17 mouse cellular contexts compared by ENCODE assay signal in the genomic region with DNA sequence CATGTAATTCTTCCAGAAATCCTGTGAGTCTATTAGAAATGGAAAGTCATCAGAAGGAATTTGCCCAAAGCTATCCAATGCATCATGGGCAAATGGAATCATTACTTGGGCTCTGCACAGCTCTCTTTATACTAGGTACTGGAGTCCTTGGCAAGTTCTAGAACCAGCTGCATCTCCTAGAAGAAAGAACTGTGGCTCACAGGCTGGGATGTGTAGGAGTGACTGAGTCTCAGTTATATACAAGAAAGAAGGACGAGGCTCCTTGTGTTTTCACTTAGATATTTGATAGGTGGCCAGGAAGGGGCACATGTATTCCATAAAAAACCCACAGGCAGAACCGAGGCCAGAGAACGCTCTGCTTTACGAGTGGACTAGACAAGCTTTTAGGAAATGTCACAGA.
"Had no signal": no experiment of that assay in that cellular context is flagged by ENCODE, and none has a peak within 500 bp of the region (broad histone marks: within the 10 kb centered on the region; RNA-seq: fewer than 3 reads in every experiment).

No protein-coding gene starts in this region.

- ATAC-seq: liver, embryonic 12.5 days; liver, postnatal 0 days; lung, postnatal 0 days; midbrain, embryonic 13.5 days; midbrain, embryonic 15.5 days; midbrain, embryonic 16.5 days had no signal

- DNase-seq: left cerebral cortex, postnatal 4 days; liver; liver, embryonic 13.5 days; liver, postnatal 0 days; lung, adult 18-20 months; lung, adult 2 months; lung, embryonic 14.5 days; lung, postnatal 10 days; lung, postnatal 14 days; lung, postnatal 36 days; lung, postnatal 4 days; midbrain, embryonic 14.5 days had no signal
